Mouse (Mus musculus) cerebellum, postnatal 36 days (tissue): ENCODE measurements around the gene Slc6a16.
"Not testable (repeated sequence)": the region's sequence is repeated elsewhere in the genome, so short reads cannot be mapped to it uniquely, and the experiment has no call there.

ENCODE experiments used
- DNase-seq, 2 experiments: peaks; one replicate each; pipeline ENCODE4 v3.0.0; 2021 to 2022; ENCODE audit warnings: mixed read lengths in 2 of 2

Gene Slc6a16

DNA sequence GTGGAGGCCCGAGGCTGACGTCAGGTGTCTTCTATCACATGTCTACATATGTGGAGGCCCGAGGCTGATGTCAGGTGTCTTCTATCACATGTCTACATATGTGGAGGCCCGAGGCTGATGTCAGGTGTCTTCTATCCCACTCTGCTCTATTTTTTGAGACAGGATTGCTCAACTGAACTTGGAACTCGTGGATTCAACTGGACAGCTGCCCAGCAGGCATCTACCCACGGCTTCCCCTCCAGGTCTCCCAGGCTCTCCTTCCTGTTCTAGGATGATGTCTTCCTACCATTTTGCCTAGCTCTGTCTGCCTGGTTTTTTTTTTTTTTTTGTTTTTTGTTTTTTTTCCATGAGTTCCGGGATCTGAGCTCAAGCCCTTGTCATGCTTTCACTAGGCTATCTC, 14.9 kb downstream of the Slc6a16 start:
- not testable (repeated sequence) for DNase-seq

DNA sequence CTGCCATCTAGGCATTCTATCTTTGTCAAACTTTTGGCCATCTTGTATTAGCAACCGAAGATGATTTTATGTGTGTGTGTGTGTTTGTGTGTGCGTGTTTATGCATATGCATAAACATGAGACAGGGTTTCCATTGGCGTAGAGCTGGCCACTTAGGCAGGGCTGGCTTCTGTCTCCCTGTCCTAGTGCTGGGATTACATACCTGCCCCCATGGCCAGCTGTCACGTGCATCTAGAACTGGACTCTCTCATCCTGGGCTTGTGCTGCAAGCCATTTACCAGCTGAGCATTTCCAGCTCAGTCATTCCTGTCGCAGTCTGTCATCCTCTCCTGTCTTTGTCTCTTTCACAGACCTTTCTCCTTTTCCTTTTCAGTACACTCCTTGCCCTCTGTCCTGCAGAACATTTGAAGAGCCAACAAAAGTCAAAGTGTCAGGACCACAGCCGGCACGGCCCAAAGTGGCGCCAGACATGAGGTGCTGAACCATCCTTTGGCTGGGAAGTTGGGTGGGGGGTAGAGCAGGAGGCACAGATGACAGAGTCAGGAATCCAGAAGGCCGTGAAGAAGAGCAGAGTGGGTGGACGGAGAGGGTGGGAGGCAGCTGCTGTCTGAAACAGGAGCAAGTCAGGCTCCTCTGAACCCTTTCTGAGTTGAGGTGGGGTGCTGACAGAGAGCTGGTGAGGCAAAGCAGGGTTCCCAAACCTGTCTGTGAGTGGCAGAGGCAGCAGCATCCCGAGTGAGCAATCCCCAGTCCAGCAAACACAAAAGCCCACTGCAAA, 16.4 kb downstream of the Slc6a16 start:
- DNase-seq, result no peak

DNA sequence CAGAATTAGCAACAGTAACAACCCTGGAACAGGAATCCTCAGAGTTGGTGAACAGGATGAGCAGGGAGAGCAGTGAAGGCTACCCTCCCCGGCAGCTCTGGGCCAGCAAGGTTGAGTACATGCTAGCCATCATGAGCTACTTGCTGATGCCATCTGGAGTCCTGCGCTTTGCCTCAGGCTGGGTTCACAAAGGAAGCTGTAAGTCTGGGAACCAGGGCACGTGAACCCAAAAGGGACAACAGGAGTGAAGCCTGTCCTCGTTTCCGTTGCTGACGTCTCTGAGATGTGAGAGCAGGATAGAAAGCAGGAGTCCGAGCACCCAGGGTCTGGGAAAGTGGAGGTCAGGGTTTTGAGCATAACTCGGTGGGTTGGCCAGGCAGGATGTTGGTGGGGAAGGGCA, 18.4 kb downstream of the Slc6a16 start:
- DNase-seq, result no peak

DNA sequence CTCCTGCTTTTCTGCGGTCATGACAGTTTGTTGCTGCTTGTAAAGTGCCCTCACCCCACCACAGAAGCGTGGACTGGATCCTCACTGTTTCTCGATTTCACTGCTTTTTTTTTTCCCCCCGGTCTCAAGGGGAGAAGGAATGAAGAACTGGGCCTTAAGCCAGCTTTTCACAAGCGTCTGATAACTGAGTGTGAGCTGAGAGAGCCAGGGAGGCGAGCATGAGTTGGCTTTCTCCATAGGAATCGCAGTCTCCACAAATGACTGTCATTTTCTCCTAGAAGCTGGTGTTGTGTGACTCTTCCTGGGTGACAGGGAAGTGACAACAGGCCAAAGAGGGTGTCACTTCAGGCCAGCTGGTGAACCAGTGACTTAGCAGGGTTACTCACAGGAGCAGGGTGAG, 21.4 kb downstream of the Slc6a16 start:
- no peak for DNase-seq

DNA sequence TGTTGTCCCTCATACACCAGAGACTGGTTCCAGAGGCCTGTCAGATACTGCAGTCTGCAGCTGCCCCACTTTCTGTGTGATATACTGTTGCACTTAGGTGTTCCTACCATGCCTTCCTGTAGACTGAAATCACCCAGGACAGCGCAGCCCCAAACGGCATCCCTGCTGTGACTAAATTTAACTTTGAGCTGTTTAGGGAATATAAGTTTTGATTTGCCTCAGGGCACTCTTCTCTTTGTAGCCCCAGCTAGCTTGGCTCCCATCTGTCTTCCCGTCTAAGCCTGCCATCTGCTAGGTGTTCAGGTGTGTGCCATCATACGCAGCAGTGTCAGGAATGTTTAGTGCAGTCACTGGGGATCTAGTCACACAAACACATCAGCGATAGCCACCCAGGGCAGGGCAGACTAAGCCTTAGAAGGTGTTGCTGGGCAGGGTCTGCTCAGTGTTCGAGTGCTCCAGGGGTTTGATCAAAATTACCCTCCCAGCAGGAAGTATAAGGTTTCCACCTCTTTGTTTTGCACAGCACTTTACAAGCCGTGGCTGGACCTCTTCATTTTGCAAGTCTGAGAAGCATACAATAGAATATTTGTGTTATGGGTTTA, 22.2 kb downstream of the Slc6a16 start:
- DNase-seq, result no peak

DNA sequence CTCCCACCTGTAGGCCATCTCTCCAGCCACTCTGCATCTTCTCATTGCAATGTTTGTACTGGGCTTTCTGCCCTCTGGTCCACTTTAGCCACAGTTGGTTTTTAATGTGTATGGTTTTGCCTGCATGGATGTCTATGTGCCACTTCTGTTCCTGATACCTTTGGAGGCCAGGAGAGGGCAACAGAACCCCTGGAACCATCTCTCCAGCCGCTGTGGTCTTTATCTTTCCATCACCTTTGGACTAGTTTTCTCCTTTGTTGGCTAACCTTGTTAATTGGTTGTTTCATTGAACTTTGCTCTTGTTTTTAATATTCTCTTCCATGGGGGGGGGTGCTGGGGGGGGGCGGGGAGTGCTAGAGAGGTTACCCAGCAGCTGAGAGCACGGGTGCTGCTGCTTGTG, 23.5 kb downstream of the Slc6a16 start:
- DNase-seq, result no peak

DNA sequence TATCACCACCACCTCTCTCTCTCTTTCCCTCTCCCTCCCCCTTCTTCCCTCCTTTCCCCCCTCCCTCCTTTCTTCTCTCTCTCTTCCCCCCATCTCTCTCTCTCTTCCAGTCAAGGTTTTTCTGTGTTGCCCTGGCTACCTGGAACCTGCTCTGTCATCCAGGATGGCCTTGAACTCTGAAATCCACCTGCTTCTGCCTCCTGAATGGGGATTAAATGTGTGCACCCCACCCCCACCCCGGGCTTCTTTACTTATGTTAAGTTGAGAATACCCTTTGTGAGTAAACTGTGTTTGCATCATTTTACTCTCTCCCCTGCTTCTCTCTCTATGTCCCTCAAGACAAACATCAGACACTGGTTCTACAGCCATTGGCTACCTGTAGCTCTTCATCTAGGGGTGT, 24.6 kb downstream of the Slc6a16 start:
- DNase-seq, result no peak

DNA sequence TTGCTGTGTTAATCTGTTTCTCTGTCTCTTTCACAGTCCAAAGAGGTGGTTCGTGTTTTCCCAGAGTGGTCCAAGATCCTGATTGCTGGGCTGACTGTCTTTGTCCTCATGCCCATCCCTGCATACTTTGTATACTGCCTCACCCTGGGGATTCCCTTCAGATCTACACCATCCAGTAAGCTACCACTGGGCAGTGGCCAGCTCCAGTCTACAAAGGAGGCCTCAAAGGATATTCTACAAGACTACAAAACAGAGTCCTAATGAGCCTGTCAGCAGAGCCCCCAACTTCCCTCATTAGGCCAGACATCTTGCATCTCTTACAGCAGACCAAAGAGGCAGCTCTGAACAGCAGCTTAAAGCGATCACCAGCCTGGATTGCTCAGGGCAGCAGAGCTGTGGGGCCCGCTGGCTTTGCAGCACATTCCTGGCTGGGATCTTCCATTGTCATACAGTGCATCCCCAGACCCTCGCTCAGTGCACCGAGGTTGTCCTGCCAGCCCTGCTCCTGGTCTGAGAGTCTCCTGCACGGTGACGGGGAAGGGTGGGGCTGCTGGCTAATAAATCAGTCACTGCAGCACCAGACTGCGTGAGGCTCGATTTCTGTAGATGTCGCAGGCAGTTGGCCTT, 32.0 kb downstream of the Slc6a16 start:
- no peak for DNase-seq

DNA sequence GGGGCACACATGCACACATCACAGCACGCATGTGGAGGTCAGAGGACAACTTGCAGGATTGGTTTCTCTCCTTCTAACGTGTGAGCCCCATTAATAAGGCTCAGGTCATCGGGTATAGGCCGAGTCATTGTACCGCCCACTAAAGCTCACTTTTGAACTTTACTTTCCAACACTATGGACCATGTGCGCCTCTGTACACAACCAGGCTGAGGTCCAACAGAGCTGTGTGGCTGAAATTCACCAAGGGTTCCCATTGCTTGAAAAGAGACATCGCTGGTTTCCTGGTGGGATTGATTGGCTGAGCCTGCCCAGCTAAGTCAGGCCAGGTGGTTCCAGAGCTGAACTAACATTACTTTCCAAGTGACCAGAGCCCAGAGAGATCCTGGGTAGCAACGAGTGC, 32.8 kb downstream of the Slc6a16 start:
- no peak for DNase-seq

DNA sequence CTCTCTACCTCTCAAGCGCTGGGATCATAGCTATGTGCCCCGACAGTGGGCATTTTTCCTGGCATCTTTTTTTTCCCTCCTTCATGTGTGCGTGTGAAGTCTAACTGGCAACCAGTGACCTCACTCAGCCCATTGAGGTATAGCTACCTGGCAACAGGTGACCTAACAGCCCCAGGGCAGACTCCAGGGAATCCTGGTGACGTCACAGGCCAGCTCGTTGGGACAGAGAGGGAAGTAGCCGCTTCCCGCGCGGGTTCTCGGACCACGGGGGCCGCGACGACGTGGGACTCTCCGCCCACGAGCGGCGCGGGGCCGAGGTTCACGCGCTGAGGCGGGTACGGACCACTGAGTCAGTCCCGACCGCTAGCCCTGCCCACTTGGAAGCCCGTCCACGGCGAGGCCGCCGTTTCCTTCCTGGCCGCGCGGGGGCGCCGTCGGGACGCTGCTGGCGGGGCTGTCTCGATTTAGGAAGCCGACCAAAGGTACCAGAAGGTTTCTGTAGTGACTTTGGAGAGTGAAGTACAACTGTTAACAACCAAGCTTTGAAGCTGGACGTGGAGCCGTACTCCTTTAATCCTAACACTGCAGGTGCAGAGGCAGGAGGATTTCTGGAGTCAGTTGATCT, 36.4 kb downstream of the Slc6a16 start, which contains the start of gene Slc6a21:
Gene Slc6a21, plus strand, starts transcription at position 378 of the 625 bp plus-strand sequence.
- peak; percentile 78 to 79 for DNase-seq

DNA sequence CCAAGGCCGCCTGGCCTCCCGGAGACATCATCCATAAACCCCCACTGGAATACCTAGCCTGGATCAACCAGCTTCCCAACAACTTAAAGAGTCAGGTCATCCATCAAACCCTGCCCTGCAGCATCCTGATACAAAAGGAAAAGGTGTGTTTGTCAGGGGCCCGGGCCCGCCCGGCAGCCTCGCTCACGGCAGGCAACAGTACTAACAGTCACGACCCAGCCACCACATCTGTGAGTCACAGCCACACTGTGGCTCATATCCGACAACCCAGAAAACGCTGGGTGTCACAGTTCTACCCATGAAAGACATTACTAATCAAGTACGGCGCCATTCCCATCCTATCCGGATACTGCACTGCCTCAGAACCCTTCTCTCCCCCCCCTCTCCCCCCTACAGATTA, 45.6 kb downstream of the Slc6a16 start:
- no peak for DNase-seq

DNA sequence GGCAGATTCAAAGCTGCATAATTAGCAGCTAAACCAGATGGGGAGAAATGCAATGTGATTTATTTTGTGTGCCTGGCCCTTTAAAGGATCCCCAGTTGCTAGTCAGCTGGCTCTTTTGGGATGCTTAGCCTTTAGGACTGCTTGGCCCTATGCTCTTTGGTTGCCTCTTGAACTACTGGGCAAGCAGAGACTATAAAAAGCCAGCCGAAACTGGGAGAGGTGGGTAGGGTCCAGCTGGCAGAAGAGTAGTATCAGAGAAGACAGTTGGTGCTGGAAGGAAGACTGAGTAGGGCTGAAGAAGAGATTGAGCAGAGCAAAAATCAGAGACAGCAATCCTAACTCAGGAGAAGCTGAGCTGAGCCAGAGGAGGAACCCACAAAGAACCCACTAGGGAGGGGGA, 55.7 kb downstream of the Slc6a16 start:
- no peak for DNase-seq

DNA sequence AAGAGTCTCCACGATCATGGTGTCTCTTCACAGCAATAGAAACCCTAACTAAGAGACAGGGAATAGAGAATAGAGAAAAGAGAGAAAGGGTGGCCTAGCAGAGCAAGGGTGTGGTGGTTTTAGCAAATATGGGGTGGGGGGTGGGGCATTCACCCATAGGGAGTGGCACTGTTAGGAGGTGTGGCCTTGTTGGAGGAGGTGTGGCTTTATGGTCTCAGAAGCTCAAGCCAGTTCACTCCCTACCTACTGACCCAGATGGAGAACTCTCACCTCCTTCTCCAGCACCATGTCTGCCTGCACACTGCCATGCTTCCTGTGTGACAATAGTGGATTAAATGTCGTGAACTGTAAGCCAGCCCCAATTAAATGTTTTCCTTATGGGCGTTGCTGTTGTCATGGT, 56.7 kb downstream of the Slc6a16 start:
- DNase-seq, result no peak

DNA sequence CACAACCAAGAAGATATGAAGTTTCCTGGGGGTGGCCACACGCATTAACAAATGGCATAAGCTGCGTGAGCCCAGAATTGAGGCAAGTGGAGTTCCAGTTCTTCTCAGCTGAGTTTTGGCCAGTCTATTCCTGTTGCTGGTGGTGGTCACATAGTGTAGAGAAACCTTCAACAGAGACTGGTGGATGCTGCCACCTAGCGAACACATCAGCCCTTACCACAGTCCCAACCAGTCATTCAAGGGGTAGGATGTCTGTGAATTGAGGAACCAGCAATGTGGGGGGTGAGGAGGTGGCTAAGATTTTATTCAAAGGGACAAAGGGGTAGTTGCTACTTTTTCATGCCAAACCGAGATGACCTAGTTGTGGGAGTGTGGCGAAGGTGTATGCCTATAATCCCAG, 58.9 kb downstream of the Slc6a16 start:
- peak; percentile 45 to 57 for DNase-seq

DNA sequence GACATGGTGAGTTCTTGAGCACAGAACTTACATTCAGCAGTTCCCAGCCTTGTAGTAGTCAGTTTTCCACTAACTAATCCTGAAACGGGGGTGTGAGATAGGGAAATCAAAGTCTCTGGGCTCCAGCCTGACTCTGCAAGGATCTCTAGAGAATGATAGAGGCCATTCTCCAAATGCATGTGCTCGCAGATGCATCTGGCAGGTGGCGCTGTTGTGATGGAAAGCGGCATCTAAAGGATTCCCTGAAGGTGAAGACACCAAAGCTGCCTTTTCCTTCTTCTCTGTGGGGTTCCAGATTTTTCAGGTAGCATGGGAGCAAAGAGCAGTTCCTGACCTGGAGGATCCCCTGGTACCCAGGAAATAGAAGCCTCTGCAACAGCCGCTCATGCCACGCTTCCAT, 59.4 kb downstream of the Slc6a16 start:
- DNase-seq, result peak; percentile 79 to 83

DNA sequence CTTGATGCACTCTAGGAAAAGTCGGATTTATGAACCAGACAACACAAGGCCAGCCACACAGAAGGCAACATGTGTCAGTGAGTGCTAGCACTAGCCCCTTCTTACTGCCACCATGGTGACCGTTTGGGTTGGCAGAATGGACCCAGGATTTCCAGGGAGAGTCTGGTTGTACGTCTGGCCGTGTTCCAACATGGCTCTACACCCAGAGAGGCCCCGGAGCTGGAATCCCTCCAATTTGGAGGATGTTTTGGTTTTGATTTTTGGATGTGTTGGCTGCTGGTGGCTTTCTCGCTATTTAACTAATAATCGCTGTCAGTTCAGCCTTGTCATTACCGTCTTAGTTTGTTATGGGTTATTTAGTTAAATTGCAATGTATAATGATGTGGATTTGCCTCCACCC, 61.7 kb downstream of the Slc6a16 start:
- no peak for DNase-seq

DNA sequence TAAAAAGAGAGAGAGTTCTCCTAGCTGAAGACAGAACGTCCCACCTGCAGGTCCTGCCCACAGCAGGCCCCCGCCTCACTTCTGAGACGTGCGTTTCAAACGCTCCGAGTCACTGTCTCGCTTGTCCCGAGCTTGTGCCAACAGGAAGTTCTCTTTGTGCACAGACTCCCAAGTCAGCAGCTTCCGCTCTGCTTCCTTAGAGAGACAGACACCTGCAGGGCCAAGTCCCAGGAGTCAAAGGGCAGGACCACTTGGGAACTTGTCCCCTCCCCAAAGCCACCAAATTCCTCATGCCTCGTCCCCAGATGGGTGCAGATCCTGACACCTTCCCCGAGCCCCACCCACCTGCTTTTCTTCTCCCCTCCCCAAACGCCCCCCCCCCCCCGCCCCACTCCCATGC, 64.0 kb downstream of the Slc6a16 start:
- peak in 1 of 2 experiments; percentile 19 for DNase-seq

DNA sequence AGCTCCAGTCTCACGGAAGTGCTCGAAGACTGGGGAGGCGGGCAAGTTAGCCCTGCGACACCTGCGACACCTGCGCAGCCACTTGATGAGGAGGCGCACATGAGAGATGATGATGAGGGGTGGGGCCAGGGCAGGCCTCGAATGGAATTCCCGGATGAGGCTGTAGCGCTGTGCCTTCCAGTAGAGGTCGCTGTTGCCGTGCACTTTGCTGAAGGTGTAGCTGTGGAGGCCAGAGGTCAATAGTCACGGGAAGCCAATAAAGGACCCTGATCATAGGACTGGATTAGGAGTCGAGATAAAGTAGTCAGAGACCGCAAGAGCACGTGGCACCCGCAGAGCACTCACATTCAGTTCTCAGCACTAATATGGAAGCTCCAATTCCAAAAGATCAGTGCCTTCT, 64.4 kb downstream of the Slc6a16 start:
- peak; percentile 84 for DNase-seq

DNA sequence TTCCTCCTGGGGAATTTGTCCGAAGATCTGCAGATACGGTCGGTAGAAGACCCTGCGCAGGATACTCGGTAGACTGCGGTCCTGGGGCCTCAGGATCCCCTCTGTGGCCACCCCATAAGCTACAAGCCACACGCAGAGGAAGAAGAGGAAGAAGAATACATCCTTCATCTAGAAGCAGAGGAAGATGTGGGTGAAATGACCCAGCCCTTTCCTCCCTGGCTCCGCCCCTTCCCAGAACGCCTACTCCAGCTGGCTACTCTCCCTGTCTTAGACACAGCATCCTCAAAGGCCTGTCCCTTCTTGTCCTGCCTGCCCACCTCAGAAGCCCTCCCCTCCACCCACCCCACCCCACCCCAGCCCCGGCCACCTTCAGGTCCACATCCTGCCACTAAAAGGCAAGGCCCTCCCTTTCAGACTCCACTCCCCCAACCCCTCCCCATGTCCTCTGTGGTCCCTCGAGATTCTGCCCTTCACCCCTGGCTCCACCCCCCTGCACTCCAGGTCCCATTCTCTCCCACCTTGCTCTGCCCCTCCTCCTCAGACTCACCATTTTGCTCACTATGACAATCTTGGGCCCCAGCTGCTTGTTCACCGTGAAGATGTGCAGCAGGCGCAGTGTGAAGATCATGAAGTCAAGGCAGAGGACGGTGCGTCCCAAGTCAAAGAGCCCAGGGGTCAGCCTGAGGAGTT, 67.8 kb downstream of the Slc6a16 start:
- DNase-seq, result no peak

DNA sequence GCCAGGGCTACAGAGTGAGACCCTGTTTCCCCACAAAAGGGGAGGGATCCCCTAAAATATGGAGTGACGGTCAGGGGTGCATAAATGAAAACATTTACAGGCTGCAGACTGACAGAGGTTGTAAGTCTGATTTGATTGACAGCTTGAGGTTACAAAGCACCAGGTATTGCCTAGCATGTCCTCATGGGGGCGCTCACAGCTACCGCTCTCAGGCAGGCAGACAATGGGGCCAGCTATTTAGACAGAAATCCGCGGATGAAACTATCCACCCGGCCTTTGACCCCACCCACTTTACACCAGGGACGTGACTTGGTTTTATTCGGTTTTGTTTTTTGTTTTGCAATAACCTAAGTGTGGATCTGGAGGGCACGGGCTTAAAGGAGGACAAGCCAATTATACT, 68.6 kb downstream of the Slc6a16 start:
- DNase-seq, result peak; percentile 67 to 71

DNA sequence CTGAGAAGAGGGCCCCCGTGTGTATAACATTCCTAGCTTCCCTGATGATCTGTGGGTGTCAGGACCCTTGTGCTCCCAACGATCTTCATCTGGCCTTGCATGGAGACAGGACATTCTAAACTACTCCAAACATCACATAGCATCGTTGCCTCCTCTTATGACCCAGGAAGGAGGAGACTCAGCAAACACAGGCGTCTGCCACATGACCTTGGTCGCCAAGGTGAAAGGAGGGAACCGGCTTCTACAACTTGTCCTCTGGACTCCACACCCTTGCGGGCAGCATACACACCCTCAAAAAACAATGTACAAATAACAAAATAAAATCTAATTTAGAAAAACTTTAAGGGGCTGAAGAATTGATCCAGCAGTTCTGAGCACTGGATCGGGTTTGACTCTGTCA, 71.1 kb downstream of the Slc6a16 start:
- no peak for DNase-seq

DNA sequence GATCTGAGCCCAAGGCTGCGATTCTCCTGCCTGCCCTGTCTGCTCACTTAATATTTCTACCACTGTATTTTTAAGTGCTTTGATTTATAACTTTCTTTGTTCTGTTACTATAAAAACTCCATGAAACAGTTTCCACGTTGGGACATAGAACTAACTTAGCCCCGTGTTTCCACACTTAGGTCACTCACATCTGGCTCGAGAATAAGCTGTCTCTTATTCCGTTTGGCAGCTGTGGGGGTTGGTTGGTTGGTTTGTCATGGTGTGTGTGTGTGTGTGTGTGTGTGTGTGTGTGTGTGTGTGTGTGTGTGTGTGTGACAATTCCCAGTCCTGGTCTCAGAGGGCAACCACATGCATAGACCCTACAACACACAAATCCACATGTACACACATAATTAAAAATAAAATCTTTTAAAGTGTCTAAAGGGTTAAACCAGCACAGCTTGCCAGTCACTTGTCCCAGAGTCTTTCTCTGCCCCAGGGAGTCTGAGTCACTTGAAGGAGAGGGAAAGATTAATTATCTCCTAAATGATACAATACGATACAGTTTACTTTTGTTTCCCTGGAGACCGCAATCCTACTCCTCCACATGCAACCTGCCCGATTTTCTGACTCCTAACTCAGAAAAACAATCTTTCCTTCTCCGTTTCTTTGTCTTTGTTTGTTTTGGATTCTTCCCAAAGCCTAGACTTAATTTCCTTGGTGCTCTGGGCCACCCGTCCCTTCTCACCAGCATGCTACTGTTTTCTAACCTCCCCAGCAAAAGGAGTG, 72.0 kb downstream of the Slc6a16 start:
- DNase-seq, result no peak
